Mouse (Mus musculus) left cerebral cortex, postnatal 14 days (tissue): ENCODE measurements at regions not wholly inside any gene's neighbourhood (a gene's known extent, or its start where the extent isn't known, plus 50 kb on each side); places are given as distances from the start of the nearest gene placed in this dataset.
"Not testable (repeated sequence)": the region's sequence is repeated elsewhere in the genome, so short reads cannot be mapped to it uniquely, and the experiment has no call there.

Source experiments
- DNase-seq, 2 experiments: peaks; one replicate each; pipeline ENCODE4 v3.0.0; 2021 to 2022; ENCODE audit warnings: low spot score in 2 of 2, mixed read lengths in 1 of 2
- intact Hi-C: fragments of 180-260 bp; cut with DNase I; formaldehyde crosslinking; loops from one replicate; pipeline ENCODE4 v1.15.1; 2025

- intact Hi-C loops: not testable (repeated sequence)
- peak; percentile 61 to 75 for DNase-seq
Measured at GRCm38 (mm10) chr10:81996742-81997536, 51.0 kb upstream of the Zfp873 start.
